Comparison of ENCODE assay signal across 10 mouse cellular contexts in the genomic region with DNA sequence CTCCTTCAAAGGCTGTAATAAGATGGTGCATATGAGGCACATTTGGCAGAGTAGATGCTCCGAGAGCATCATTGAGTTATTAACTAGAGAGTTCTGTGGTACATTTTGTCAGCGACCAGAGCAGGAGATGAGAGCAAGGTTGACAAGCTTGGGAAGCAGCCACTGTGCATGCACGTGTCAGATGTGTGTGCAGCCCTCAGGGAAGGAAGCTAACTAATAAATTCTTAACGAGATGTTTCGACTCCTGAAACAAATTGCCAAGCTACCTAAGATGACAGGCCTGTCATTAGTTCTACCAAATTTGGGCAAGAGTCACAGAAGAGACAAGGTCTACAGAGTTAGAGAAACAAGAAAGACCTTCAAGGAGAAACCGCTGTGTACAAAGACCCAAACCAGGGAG. TPM values are rescaled to one million over a fixed set of nuclear protein-coding genes. Genes with fewer than 3 reads are reported as not detected.
A peak's percentile ranks its signal among the peaks of the same experiment; 100 is the strongest.
DNase-seq lines count a peak whose midpoint lies in the region; ATAC-seq and TF ChIP-seq lines count a peak whose summit lies in the region.
"Had no signal": no experiment of that assay in that cellular context is flagged by ENCODE, and none has a peak within 500 bp of the region (broad histone marks: within the 10 kb centered on the region; RNA-seq: fewer than 3 reads in every experiment).

No protein-coding gene starts in this region.

- H3K27me3 ChIP-seq in forebrain, embryonic 12.5 days: peaks cover 35% of the 10 kb centered on the region
- H3K27me3 ChIP-seq in limb, embryonic 13.5 days: peaks cover 35% of the 10 kb centered on the region
- 0 out of 2 replicates have a peak, but pooled peaks cover 8% of the 10 kb centered on the region for H3K27me3 ChIP-seq in neural tube, embryonic 15.5 days (replicated peaks)
- H3K27me3 ChIP-seq: Patski had no signal

- H3K27ac ChIP-seq in layer of hippocampus, adult 2 months: peak overlapping the region; percentile 80; the same call in 1 of the 2 replicates
- H3K27ac ChIP-seq in forebrain, embryonic 12.5 days: no peak overlapping the region
- H3K27ac ChIP-seq in limb, embryonic 13.5 days: no peak overlapping the region
- H3K27ac ChIP-seq in neural tube, embryonic 15.5 days (replicated peaks): 0 out of 2 replicates have a peak overlapping the region, but pooled peaks have one; percentile 6

- no peaks in the 10 kb centered on the region for H3K36me3 ChIP-seq in forebrain, embryonic 12.5 days (replicated peaks)
- H3K36me3 ChIP-seq in limb, embryonic 13.5 days: no peaks in the 10 kb centered on the region
- no peaks in the 10 kb centered on the region for H3K36me3 ChIP-seq in neural tube, embryonic 15.5 days

- no peaks in the 10 kb centered on the region for H3K9me3 ChIP-seq in forebrain, embryonic 12.5 days
- H3K9me3 ChIP-seq in limb, embryonic 13.5 days: no peaks in the 10 kb centered on the region
- no peaks in the 10 kb centered on the region for H3K9me3 ChIP-seq in neural tube, embryonic 15.5 days (replicated peaks)

- no peak; the same call in 1 of the 2 replicates for ATAC-seq in forebrain, embryonic 12.5 days (ENCODE audit: low FRiP score)
- ATAC-seq in limb, embryonic 13.5 days (ENCODE audit: low FRiP score, low read depth): no peak
- 0 out of 2 replicates have a peak, but pooled peaks have one; percentile 28 for ATAC-seq in neural tube, embryonic 15.5 days (ENCODE audit: low FRiP score)
- ATAC-seq: Patski had no signal

- DNase-seq in layer of hippocampus, adult 2 months (ENCODE audit: low spot score in 2 of 2): no peak
- DNase-seq in layer of hippocampus, postnatal 10 days (ENCODE audit: low spot score in 2 of 2): no peak
- no peak for DNase-seq in spleen, adult 12 weeks (ENCODE audit: low spot score)
- no peak for DNase-seq in thymus, postnatal 14 days
- DNase-seq in cerebellum, postnatal 36 days: no peak

- peaks cover 10% of the 10 kb centered on the region for H3K4me1 ChIP-seq in forebrain, embryonic 12.5 days
- H3K4me1 ChIP-seq in limb, embryonic 13.5 days: peaks cover 10% of the 10 kb centered on the region; the same call in 1 of the 2 replicates
- peaks cover 18% of the 10 kb centered on the region for H3K4me1 ChIP-seq in neural tube, embryonic 15.5 days

- H3K4me3 ChIP-seq in layer of hippocampus, adult 2 months: peak overlapping the region; percentile 72
- peak overlapping the region; percentile 49 for H3K4me3 ChIP-seq in forebrain, embryonic 12.5 days (replicated peaks)
- H3K4me3 ChIP-seq in limb, embryonic 13.5 days: peak overlapping the region; percentile 54
- H3K4me3 ChIP-seq in neural tube, embryonic 15.5 days (replicated peaks): peak overlapping the region; percentile 48

- 0 out of 2 replicates have a peak overlapping the region, but pooled peaks have one; percentile 59 for H3K9ac ChIP-seq in forebrain, embryonic 12.5 days
- H3K9ac ChIP-seq in limb, embryonic 13.5 days: peak overlapping the region; percentile 70; the same call in 1 of the 2 replicates
- no peak overlapping the region for H3K9ac ChIP-seq in neural tube, embryonic 15.5 days (replicated peaks)

- peak overlapping the region; percentile 82 for H3K4me2 ChIP-seq in forebrain, embryonic 12.5 days
- H3K4me2 ChIP-seq in limb, embryonic 13.5 days (replicated peaks): peak overlapping the region; percentile 84
- H3K4me2 ChIP-seq in neural tube, embryonic 15.5 days: peak overlapping the region; percentile 80

- no peak for TF ChIP-seq CTCF in layer of hippocampus, adult 2 months (conservative IDR thresholded peaks at IDR 0.05)

- 34% methylated on average over 6 of the region's 6 CpGs for WGBS in forebrain, embryonic 12.5 days
- 21% methylated on average over 6 of the region's 6 CpGs for WGBS in limb, embryonic 13.5 days
- WGBS in neural tube, embryonic 15.5 days: 26% methylated on average over 6 of the region's 6 CpGs

RNA-seq across cellular contexts. Expression of gene Osbp2, which starts 0.6 kb away (rescaled TPM):
- 10 to 100 TPM; 81.4 to 86.7 TPM for total RNA-seq in layer of hippocampus, adult 2 months (2021)
- 10 to 100 TPM; 84.0 to 87.2 TPM for total RNA-seq in layer of hippocampus, postnatal 10 days (2021)
- 3.4 and 4.0 TPM in 2 replicates for polyA plus RNA-seq in forebrain, embryonic 12.5 days (2016; fragmentation: Nextera tagmentation; extraction: Ambion mirVana)
- 0.73 and 0.76 TPM in 2 replicates for polyA plus RNA-seq in limb, embryonic 13.5 days (2015; fragmentation: Nextera tagmentation; extraction: Ambion mirVana)
- 28.8 and 33.9 TPM in 2 replicates for polyA plus RNA-seq in neural tube, embryonic 15.5 days (2015; fragmentation: Nextera tagmentation; extraction: Ambion mirVana)
- total RNA-seq: hematopoietic stem cell, adult 5-6 weeks had no signal

RNA-seq across cellular contexts. Expression of gene 4921536K21Rik, which starts 30.6 kb away (rescaled TPM):
- under 1 TPM; 0.39 to 0.41 TPM for total RNA-seq in layer of hippocampus, adult 2 months (2021)
- under 1 TPM; 0.62 to 0.69 TPM for total RNA-seq in layer of hippocampus, postnatal 10 days (2021)
- 0.79 and 0.92 TPM in 2 replicates for polyA plus RNA-seq in forebrain, embryonic 12.5 days (2016; fragmentation: Nextera tagmentation; extraction: Ambion mirVana)
- polyA plus RNA-seq in limb, embryonic 13.5 days (2015; fragmentation: Nextera tagmentation; extraction: Ambion mirVana): 0.09 and 0.20 TPM in 2 replicates
- polyA plus RNA-seq in neural tube, embryonic 15.5 days (2015; fragmentation: Nextera tagmentation; extraction: Ambion mirVana): 0.38 and 0.49 TPM in 2 replicates
- total RNA-seq: hematopoietic stem cell, adult 5-6 weeks had no signal

RNA-seq across cellular contexts. Expression of gene Dusp18, which starts 30.7 kb away (rescaled TPM):
- total RNA-seq in layer of hippocampus, adult 2 months (2021): 10 to 100 TPM; 24.6 to 26.0 TPM
- total RNA-seq in layer of hippocampus, postnatal 10 days (2021): 10 to 100 TPM; 19.8 to 22.6 TPM
- 28.0 and 29.8 TPM in 2 replicates for polyA plus RNA-seq in forebrain, embryonic 12.5 days (2016; fragmentation: Nextera tagmentation; extraction: Ambion mirVana)
- polyA plus RNA-seq in limb, embryonic 13.5 days (2015; fragmentation: Nextera tagmentation; extraction: Ambion mirVana): 11.0 and 12.5 TPM in 2 replicates
- polyA plus RNA-seq in neural tube, embryonic 15.5 days (2015; fragmentation: Nextera tagmentation; extraction: Ambion mirVana): 21.9 and 22.2 TPM in 2 replicates

RNA-seq across cellular contexts. Expression of gene Slc35e4, which starts 50.1 kb away (rescaled TPM):
- total RNA-seq in layer of hippocampus, adult 2 months (2021): 10 to 100 TPM; 16.9 TPM
- total RNA-seq in layer of hippocampus, postnatal 10 days (2021): 10 to 100 TPM; 21.8 to 22.2 TPM
- polyA plus RNA-seq in forebrain, embryonic 12.5 days (2016; fragmentation: Nextera tagmentation; extraction: Ambion mirVana): 5.2 and 6.5 TPM in 2 replicates
- polyA plus RNA-seq in limb, embryonic 13.5 days (2015; fragmentation: Nextera tagmentation; extraction: Ambion mirVana): 3.5 and 4.1 TPM in 2 replicates
- polyA plus RNA-seq in neural tube, embryonic 15.5 days (2015; fragmentation: Nextera tagmentation; extraction: Ambion mirVana): 16.5 and 19.8 TPM in 2 replicates

Comparison
In these comparisons a context has a peak if more than half of its experiments do, and no peak if none do; other contexts are left out.
1. H3K27ac ChIP-seq: peak in layer of hippocampus, adult 2 months (single experiment) and neural tube, embryonic 15.5 days (single experiment); none in forebrain, embryonic 12.5 days (single experiment) and limb, embryonic 13.5 days (single experiment).
2. Peak in every context shown above with its lines, with median percentiles within 50 percentile points of each other: H3K4me3 ChIP-seq and H3K4me2 ChIP-seq.